Mouse (Mus musculus) cerebellum, adult 8-10 months (tissue): ENCODE data around the gene Krtap4-1.
A peak's percentile ranks its signal among the peaks of the same experiment; 100 is the strongest.
"Not testable (repeated sequence)": the region's sequence is repeated elsewhere in the genome, so short reads cannot be mapped to it uniquely, and the experiment has no call there.

Source experiments
- DNase-seq: peaks from one replicate; pipeline ENCODE4 v3.0.0; 2022

The Krtap4-1 gene

DNA sequence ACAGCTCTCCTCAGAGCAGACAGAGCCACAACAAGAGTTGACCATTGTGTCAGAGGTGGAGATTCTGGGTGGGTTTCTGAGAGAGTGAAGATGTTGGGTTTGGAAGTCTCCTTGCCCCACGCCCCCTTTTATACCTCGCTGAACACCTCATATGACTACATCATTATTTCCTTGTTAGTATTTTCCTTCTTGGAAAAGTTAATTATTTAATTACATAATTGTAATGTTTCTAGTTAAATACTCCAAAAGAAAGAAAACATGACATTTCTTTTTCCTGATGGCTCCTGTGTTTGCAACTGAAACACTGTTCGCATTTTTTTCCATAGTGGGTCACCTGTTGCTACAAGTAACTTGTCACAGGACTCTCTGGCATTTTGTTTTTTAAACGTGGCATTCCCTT, at the start of gene Krtap4-1:
TSS of gene Krtap4-1 (minus strand) at position 101 of the 400 bp plus-strand sequence.
- no peak for DNase-seq

GRCm38 (mm10) chr11:99665860-99666259, 37.8 kb upstream of the Krtap4-1 start, which contains the start of gene Krtap4-6:
TSS of gene Krtap4-6 (minus strand) at chr11:99665960.
- no peak for DNase-seq

GRCm38 (mm10) chr11:99662802-99663201, 34.8 kb upstream of the Krtap4-1 start:
- DNase-seq = no peak

DNA sequence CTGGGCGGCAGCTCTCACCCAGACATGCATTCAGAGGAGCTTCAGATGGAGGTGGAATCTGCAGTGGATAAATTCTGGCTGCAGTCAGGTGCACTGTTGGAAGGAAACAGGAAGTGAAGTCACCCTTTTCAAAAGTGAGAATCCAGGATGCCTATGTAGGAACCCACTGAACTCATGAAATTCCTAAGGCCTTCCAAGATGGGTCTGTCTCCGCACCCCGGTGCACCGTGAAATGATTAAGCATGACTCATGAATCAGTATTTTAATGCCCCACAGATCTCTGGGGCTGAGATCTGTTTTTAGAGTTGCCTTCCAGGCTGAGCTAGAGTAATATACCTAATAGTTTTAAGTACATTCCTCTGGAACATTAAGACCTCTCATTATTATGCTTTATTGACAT, 31.2 kb upstream of the Krtap4-1 start:
- DNase-seq = no peak

DNA sequence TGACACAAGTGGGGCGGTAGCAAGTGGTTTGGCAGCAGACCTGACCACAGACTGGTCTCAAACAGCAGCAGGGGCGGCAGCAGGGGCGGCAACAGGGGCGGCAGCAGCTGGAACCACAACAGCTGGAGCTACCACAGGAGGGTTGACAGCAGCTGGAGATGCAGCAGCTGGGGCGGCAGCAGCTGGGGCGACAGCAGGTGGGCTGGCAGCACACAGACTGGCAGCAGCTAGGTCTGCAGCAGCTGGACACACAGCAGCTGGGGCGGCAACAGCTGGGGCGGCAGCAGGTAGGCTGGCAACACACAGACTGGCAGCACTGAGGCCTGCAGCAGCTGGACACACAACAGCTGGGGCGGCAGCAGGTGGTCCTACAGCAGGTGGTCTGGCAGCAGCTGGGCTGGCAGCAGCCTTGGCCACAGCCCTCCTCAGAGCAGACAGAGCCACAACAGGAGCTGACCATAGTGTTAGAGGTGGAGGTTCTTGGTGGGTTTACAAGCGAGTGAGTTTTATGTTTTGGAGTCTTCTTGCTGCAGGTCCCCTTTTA, 30.5 kb upstream of the Krtap4-1 start, which contains the start of gene Gm11563:
TSS of gene Gm11563 (minus strand) at position 494 of the 544 bp plus-strand sequence.
- not testable (repeated sequence) for DNase-seq

DNA sequence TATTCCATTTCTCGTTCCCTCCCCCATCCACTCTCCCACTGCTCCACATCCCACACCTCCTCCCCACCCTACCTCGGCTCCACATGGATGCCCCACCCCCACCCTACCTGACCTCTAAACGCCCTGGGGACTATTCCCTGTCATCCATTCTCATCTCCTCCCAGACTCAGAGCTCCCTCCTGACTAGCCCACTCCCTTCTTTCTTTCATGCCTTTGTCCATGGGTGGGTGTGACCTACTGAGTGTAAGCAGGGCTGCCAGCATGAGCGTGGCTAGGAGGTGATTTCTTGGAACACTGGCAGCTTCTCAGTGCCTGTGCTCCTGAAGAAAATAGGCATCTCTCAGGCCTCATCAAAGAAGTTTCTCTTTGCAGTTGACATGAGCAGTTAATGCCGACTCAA, 29.0 kb upstream of the Krtap4-1 start:
- no peak for DNase-seq

DNA sequence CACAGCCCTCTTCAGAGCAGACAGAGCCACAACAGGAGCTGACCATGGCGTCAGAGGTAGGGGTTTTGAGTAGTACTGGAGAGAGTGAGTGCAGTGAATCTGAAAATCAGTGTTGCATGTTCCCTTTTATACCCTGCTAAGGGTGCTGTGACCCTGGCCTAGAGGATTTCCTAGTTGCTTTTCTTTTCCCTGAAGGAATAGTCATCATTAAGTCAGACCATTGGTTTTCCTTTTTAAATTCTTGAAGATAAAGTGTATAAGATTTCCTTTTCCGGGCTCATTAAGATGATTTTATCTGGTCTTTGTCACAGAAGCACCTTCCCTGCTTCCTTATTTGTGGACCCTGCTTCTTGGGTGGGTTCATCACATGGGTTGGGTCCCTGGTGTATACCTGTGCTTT, 22.1 kb upstream of the Krtap4-1 start, which contains the start of gene Gm11555:
TSS of gene Gm11555 (minus strand) at position 101 of the 400 bp plus-strand sequence.
- no peak for DNase-seq

DNA sequence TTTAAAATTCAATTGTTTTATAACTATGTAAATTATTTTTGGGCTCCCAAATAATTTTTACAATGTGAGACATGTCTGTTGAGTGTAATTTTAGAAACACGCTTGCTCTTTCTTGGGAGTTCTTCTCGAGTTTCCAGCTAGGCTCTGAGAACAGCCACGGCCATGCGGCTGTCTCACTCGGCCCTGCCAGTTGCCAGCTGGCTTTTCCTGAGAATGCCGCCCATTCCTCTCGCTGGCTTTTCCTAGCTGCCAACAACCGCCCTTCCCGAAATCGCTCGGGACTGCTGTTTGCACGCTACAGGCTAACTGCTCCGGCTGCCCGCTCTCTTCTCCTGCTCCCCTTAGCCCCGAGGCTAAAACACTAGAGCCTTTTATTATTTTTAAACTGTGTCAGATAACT, 18.4 kb upstream of the Krtap4-1 start:
- no peak for DNase-seq

GRCm38 (mm10) chr11:99644351-99644750, 16.3 kb upstream of the Krtap4-1 start:
- no peak for DNase-seq

DNA sequence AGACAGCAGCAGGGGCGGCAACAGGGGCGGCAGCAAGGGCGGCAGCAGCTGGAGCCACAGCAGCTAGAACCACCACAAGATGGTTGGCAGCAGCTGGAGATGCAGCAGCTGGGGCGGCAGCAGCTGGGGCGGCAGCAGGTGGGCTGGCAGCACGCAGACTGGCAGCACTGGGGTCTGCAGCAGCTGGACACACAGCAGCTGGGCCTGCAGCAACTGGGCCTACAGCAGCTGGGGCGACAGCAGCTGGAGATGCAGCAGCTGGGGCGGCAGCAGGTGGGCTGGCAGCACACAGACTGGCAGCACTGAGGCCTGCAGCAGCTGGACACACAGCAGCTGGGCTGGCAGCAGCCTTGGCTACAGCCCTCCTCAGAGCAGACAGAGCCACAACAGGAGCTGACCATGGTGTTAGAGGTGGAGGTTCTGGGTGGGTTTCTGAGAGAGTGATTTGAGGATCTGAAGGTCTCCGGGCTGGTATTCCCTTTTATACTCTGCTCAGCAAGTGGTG, 15.6 kb upstream of the Krtap4-1 start, which contains the start of gene Krtap4-7:
TSS of gene Krtap4-7 (minus strand) at position 455 of the 505 bp plus-strand sequence.
- DNase-seq = not testable (repeated sequence)

- DNase-seq = no peak
Observed at GRCm38 (mm10) chr11:99640926-99641325, 12.9 kb upstream of the Krtap4-1 start.

DNA sequence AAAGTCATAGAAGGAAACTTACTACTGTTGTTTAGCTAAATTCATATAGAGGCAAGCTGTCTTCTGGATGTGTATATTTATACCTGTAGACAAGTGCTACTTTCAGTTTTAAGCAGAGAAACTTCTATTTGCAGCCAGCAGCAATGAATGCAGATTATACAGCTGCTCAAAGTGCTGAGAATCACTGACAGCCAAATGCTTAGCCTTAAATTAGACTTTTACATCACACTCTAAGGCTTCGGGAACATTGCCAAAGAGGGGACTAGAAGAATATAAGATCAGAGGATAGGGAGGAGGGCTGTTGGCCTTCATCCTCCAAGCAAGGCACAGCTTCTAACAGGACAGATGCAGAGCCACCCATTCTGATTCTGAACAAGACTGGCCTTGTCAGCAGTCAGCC, 9.0 kb upstream of the Krtap4-1 start:
- no peak for DNase-seq

GRCm38 (mm10) chr11:99634653-99635134, 6.7 kb upstream of the Krtap4-1 start, which contains the start of gene Krtap4-2:
TSS of gene Krtap4-2 (minus strand) at chr11:99635084.
- no peak for DNase-seq

- no peak for DNase-seq
Observed at GRCm38 (mm10) chr11:99633293-99633692, 5.3 kb upstream of the Krtap4-1 start.

DNA sequence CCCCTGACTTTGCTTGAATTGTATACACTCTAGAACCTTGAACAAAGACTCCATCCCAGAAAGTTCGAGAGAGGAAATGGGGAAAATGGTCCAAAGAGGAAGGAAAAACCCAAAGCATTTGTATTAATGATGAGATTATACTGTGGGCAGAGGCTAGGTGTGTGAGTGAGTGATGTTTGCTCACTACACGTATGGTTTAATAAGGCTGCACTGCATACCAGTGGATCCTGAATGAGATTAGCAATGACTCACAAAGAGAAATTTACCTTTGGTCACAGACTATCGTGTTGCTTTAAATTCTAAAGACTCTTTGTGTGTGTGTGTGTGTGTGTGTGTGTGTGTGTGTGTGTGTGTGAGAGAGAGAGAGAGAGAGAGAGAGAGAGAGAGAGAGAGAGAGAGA, 2.9 kb upstream of the Krtap4-1 start:
- DNase-seq = no peak

DNA sequence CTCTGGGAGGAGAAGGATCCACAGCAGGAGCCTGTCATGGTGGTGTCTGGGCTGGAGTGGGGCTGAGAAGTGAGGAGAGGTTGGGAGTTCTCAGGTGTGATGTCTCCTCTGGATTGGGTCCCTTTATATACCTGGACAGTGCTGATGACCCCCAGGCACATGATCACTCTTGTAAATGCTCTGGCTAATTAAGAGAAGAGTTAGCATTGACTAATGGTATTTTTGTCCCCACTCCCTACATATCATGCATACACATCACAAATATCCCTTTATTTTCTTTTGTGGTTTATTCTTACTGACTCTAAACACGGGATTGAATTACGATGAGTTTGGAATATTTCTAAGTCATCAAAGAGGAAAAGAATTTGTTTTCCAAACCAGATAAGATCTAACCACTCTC, 7.7 kb downstream of the Krtap4-1 start, which contains the start of gene Gm11562:
TSS of gene Gm11562 (minus strand) at position 101 of the 400 bp plus-strand sequence.
- no peak for DNase-seq

DNA sequence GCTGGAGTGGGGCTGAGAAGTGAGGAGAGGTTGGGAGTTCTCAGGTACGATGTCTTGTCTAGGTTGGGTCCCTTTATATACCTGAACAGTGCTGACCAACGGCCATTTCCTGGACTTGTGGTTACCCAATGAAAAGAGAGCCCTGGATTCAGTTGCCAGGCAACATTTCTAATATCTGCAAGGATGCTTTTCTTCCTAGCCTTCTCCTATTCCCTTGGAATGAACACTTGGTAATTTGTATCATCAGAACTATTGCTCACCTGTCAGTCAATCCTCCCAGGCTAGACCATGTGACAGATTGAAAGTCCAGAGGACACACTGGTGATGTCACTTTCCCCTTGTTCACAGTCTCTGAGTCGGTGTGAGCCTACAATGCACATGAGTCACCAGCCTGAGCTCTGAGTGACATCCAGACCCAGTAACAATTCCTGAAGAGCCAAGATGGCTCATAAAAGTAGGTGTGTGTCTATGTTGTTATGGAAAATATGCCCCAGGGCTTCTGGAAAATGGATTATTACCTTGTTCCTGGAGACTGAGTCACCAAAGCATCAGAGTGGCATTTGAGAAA, 13.2 kb downstream of the Krtap4-1 start, which contains the start of gene Krtap2-4:
TSS of gene Krtap2-4 (minus strand) at position 51 of the 568 bp plus-strand sequence.
- no peak for DNase-seq

GRCm38 (mm10) chr11:99610089-99610488, 17.9 kb downstream of the Krtap4-1 start, which contains the start of gene Gm11937:
TSS of gene Gm11937 (minus strand) at chr11:99610189.
- DNase-seq = not testable (repeated sequence)

DNA sequence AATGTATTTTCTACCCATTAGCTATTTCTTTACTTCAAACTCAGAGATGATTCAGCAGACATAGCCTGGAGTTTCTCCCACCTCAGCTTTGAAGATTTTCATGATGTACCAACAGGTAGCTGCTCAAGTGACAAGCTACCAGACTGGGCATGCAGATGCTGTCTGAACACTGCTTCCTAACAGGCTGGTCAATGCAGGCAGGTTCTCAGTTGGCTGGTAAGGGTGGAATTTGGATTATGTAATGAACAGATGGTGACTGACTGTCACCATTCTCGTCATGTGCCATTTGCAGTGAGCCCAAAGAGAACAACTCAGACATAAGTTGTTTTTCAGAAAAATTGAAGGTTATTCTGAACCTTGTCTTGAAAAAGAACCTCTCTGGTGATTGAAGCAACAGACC, 18.9 kb downstream of the Krtap4-1 start:
- DNase-seq = peak; percentile 13

GRCm38 (mm10) chr11:99603208-99603607, 24.8 kb downstream of the Krtap4-1 start, which contains the start of gene Gm11938:
TSS of gene Gm11938 (minus strand) at chr11:99603308.
- DNase-seq = not testable (repeated sequence)

GRCm38 (mm10) chr11:99597742-99598141, 30.3 kb downstream of the Krtap4-1 start, which contains the start of gene Krtap9-3:
TSS of gene Krtap9-3 (minus strand) at chr11:99598105.
- not testable (repeated sequence) for DNase-seq

DNA sequence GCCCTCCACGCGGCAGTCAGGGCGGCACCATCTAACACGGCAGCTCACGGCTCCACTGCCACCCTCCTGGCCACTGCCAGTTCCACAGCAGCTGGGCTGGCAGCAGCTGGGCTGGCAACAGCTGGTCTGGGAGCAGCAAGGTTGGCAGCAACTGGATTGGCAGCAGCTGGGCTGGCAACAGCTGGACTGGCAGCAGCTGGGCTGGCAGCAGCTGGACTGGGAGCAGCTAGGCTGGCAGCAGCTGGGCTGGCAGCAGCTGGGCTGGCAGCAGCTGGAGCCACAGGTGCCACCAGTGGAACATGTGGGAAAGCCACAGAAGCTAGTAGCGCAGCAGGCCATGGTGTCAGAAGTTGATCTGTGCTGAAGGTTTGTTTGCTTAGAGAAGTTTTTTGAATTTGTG, 37.1 kb downstream of the Krtap4-1 start, which contains the start of gene Krtap1-3:
TSS of gene Krtap1-3 (minus strand) at position 359 of the 400 bp plus-strand sequence.
- DNase-seq = no peak

DNA sequence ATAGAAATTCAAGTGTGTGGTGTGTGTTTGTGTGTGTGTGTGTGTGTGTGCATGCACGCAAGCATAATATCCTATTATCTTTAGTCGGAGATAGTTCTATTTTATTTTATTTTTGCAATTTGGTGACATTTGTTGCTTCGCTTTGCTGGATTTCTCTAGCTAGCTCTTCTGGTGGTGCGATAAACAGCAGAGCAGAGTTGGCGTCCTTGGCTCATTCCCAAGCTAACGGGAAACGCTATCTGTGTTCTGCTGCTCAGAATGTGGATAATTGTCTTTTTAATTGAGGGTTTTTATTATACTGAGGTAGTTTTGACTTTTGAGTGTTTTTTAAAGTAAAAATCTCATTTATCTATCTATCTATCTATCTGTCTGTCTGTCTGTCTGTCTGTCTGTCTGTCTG, 42.9 kb downstream of the Krtap4-1 start:
- no peak for DNase-seq
